Mouse (Mus musculus): Measurements from ENCODE around the gene Llgl2.

Llgl2 gene

DNA sequence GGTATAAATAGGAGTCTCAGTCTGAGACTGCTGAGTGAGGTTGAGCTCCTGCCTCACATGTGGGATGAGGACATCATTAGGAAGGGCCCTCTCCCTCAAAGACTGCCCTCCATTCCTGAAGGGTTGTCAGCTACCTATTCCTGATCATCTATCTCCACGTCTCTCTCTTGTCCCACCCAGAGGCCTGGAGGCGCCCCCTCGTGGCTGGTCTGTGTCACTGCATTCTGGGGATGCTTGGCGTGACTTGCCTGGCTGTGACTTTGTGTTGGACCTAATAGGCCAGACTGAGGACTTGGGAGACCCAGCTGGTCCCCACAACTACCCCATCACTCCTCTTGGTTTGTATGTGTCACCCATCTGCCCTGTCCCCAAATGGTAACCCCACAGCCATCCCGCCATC is 57.2 kb downstream of the Llgl2 start:
- DNase-seq, result peak; percentile 43

- DNase-seq, result no peak
Measured at GRCm38 (mm10) chr11:115883251-115883650, 59.4 kb downstream of the Llgl2 start.

DNA sequence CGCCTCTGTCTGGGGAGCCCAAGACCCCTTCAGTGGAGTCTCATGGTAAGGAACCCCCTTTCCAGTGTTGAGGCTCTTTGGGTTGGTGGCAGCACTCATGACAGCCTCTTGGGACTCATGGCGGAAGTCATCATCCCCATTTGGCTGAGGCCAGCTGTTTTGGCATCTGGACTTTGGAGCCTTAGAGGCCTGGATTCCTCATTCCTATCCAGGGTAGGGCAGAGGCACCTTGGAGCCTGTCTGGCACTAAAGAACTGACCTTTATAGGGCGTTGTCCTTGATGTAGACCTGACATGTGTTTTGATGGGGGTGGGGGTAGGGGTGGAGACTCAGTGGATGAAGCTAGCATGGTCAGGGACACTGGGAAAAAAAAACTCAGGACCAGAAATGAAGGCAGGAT is 60.5 kb downstream of the Llgl2 start:
- DNase-seq, result no peak

DNA sequence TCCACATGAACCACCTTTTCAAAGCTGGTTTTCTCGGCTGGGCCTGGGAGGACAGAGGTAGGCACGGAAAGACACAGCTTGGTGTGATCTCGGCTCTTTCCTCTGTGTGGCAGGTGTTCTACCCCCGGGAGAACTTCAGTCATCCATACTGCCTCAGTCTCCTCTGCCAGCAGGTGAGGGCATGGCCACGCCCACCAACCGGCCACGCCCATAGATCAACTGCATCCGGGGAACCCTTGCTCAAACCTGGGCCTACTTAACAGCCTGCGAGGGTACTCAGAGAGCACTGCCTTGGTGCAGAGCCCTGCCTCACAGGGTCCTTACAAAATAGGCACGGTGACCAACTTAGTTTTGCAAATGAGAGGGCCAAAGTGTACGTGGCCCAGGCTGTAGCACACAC is 61.4 kb downstream of the Llgl2 start:
- DNase-seq, result no peak

DNA sequence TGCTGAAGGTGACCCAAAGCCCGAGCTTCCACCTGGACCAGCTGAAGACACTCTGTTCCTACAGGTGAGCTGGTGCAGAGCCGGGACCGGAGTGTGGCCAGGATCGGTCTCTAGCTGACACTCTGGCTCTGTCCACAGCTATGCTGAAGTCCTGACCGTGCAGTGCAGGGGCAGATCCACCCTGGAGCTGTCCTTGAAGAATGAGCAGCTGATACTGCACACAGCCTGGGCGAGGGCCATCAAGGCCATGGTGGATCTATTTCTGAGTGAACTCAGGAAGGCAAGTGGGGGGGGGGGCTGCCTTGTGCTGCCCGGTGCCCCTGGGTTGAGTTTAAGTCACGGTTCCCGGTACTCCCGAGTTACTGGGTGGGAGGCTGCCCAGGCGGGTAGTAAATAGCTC is 62.6 kb downstream of the Llgl2 start:
- no peak for DNase-seq

- no peak for DNase-seq
Measured at GRCm38 (mm10) chr11:115888020-115888419, 64.2 kb downstream of the Llgl2 start.

GRCm38 (mm10) chr11:115889159-115889558 is 65.3 kb downstream of the Llgl2 start:
- no peak for DNase-seq

DNA sequence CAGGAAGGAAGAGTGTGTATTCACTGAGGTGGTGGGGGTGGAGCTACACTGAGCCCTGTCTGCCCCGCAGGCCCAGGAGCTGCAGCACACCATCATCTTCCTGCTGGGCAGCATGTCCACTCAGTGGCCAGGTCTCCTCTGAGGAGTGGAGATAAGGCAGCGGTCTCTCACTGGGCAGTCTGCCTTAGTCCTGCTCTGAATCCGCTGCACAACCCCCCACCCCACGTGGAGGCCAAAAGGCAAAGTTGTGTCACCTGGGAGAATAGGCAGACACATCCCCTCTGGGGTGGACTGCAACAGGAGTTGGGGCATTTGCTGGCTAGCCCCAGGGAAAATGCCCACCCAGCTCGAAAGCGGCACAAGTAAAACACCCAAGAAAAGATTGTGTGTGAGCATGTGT is 68.4 kb downstream of the Llgl2 start:
- DNase-seq, result no peak

DNA sequence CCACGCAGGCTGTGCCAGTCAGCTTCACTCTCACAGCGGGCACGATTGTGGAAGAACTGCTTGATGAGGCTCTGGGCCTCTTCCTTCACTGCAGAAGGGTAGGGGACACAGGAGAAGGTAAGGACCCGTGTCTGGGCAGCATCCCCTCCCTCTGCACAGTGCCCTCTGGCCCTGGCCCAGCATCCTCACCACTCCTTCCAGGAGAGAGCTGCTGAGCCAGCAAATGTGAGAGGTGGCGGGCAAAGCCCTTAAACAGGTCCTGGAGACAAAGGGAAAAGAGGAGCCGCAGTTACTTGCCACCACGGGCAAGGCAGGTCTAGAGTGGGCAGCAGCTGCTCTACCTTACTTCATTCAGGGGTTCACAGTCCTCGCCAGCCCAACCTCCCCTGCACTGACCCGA is 69.2 kb downstream of the Llgl2 start:
- no peak for DNase-seq

DNA sequence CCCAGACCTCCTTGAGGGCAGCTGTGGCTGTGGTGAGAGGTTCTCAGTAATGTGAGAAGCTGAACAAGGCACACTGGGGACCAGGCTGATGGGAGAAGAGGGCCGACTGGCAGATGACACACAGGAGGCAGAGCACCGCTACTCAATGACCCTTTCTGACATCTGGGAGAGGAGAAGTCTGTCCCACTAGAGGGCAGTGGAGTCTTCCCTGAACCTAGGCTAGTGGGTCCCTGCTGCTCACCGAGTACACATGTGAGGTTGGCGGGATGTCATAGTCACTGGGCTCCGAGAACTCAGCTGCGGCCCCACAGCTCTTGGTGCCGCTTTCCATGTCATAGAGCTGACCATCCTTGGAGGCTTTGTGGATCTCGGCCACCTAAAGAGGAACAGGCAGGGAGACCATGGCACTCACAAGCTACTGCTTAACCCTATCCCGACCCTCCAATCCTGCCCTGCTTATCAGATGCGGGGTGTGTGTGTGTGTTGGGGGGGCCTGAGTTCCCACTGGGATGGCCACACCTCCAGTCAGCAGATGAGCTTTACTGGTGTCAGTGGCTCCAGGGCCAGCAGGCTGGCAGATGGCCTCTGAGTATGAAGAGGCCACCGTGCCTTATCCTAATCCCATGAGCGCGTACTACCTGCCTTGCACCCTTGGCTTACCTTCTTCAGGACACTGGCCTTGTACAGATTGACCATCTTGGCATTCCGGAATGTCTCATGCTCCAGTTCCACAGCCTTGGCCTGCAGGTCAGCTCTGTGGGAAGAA is 71.1 kb downstream of the Llgl2 start:
- peak; percentile 58 for DNase-seq

DNA sequence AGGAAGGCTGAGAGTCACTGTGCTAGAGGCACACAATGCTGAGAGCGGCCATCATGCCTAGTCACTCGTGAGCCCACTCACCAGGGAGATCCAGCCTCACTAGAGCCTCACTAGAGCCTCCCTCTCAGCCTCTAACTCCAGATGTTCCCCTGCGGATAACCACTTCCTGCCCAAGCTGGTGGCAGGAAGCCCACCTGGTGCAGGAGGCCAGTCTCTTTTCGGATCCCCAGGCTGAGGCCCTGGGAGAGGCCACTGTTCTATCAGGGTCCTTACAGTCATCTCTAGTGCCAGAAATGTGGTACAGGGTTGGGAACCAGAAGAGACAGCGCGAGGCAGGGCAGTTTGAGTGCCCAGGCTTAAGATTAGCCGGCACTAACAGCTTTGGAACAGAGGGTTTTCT is 74.6 kb downstream of the Llgl2 start:
- no peak for DNase-seq

DNA sequence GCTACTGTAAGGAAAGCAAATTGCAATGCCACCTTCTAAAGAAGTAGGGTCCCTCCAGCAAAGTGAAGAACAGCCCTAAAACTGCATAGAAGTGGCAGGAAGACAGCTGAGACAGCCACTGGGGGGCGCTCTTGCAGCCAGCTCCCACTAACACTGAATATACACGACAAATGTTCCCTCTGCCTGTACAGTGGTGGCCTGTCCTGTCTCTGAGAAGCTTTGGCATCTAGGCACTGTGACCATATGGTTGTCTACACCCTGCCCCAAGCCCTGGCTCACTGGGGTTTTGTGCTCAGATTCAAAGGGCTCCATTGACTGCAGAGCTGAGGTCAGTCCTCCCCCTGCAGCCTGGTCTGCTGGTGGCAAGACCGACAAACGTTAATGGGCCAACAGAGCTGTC is 75.0 kb downstream of the Llgl2 start:
- peak; percentile 46 for DNase-seq

DNA sequence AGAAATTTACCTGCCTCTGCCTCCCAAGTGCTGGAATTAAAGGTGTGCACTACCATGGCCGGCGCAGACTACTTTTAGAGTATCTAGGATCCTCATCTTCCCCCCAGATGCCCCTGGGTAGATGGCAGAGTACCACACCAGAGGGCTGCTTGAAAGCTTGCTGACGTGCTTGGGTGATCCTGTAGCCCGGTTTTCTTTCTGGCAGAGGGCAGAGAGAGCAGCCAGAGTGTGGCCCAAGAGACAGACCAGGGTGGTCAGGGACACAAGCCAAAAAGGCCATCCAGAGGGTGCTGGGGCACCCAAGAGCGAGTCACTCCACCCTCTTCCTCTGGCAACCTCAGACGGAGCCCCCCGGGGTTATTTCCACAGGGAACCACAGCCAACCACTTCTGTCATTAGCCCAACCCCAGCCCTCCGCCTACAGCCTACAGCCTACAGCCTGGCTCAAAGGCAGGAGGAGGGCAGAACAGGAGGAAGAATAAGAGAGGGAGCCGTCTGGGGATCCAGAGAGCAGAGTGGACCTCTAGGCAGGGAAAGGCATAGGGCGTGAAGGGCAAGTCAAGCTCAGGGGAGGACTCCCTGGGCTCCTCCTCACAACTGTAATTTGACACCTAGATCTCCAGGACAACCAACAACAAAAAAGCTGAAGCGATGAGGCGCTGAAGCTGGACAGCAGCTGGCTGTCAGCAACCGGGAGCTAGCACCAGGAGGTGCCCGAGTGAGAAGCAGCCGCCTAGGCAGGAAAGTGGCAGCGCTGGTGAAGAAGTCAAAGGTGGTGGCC is 75.8 kb downstream of the Llgl2 start, which contains the start of gene Smim5:
Gene Smim5, plus strand, starts transcription at position 481 of the 781 bp plus-strand sequence.
- DNase-seq, result peak; percentile 67

GRCm38 (mm10) chr11:115900561-115901337 is 76.9 kb downstream of the Llgl2 start:
- no peak for DNase-seq

GRCm38 (mm10) chr11:115901338-115902161 is 77.7 kb downstream of the Llgl2 start:
- DNase-seq, result no peak

GRCm38 (mm10) chr11:115902177-115902576 is 78.3 kb downstream of the Llgl2 start:
- DNase-seq, result no peak

DNA sequence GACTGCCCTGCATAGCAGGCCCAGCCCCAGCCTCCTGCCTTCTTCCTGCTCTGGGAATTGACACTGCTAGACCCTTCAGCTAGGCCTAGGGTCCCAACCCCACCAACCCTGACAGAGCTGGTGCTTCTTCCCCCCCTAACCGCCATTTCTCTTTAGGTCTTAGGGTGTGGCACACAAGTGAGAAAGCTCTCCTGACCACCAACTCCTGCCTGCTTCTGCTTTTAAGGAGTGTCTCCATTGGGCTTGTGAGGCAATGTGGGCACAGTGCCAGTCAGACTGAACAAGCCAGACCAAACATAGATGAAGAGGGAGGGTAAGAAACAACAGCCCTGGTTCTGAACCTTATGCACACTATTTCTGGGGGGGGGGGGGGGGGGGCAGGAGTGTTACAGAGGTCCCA is 79.0 kb downstream of the Llgl2 start:
- DNase-seq, result no peak

- no peak for DNase-seq
Measured at GRCm38 (mm10) chr11:115903384-115904230, 79.8 kb downstream of the Llgl2 start.

- no peak for DNase-seq
Measured at GRCm38 (mm10) chr11:115904231-115904955, 80.5 kb downstream of the Llgl2 start.

Data from retina, postnatal 1 day (tissue).